Mouse (Mus musculus): ENCODE results near the gene Tmem178.

Tmem178 gene

DNA sequence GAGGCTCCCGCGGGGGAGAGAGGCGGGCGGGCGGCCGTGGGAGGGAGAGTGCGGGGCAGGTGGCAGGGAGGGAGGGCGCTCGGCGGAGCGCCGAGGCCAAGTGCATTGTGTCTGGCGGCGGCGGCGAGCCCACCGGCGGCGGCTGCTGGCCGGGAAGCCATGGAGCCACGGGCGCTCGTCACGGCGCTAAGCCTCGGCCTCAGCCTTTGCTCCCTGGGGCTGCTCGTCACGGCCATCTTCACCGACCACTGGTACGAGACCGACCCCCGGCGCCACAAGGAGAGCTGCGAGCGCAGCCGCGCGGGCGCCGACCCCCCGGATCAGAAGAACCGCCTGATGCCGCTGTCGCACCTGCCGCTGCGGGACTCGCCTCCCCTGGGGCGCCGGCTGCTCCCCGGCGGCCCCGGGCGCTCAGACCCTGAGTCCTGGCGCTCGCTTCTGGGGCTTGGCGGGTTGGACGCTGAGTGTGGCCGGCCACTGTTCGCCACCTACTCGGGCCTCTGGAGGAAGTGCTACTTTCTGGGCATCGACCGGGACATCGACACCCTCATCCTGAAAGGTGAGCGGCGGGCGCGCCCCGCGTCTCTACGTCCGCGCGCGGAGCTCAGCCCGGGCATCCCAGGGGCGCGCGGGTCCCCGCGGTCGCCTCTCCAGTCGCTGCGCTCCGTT is at the start of gene Tmem178:
Gene Tmem178 (plus strand): TSS at position 103 of the 669 bp plus-strand sequence.
- no peak for DNase-seq (ENCODE audit: low spot score in 2 of 2)

GRCm38 (mm10) chr17:80896481-80896880 is 48.0 kb upstream of the Tmem178 start:
- no peak for DNase-seq (ENCODE audit: low spot score in 2 of 2)

DNA sequence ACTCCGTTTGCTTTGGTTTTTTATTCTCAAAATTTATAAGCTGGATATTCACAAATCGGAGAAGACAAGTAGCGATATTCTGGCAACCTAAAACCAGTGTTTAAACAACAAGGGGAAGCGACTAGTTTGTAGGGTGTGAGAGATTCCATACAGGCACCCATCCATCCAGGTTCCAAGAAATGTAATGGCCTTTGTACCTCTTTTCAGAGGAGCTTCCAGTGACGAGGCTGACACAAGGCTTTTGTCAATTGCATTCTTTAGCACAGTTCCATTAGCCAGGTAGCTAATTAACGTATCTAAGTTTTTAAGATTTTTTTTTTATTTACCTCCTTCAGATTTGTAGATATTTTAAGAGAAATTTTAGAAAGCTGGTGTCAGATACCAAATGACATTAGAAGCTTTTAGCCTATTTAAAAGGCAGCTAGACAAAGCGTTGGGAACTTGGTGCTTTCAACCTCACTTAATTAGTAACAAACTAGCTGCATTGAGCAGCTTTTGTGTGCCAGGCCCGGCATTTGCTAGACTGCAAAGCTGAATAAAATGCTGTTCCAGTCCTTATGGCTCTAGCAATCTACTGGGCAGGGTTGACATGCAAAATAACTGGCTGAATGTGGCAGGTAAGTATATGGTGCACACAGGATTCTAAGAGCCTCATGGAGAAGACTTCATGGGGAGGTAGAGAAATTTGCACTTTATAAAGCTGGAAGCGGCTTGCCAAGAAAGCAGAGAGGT is 46.6 kb upstream of the Tmem178 start:
- no peak for DNase-seq (ENCODE audit: low spot score in 2 of 2)

DNA sequence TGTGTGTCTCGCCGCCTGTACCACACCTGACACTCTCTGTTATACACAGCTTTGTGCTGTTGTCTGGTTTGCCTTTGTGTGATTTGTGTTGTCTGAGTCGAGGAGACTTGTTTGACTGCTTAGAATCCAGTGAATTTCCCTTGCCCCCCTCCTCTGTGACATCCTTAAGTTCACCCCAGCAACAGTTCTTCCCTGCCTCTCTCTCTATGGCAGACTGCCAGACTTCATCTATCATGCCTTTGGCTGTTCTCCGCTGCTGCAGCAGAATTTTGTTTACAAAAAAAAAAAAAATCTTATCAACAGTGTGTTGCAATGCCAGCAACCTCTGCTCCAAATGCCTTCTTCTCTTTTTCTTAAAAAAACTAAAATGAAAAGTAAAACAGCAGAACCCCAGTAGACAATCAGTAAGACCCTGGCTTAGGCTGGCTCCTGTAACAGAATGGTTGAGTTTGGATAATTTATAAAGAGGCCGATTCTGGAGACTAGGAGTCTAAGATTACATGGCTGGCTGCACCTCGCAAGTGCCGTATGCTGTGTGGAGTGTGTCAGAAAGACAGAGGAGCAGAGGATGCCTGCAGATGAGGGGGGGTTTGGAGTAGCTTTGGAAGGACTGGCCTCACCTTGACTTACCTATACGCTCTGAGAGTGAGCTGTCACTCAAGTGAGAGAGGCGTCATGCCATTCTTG is 44.8 kb upstream of the Tmem178 start:
- no peak for DNase-seq (ENCODE audit: low spot score in 2 of 2)

DNA sequence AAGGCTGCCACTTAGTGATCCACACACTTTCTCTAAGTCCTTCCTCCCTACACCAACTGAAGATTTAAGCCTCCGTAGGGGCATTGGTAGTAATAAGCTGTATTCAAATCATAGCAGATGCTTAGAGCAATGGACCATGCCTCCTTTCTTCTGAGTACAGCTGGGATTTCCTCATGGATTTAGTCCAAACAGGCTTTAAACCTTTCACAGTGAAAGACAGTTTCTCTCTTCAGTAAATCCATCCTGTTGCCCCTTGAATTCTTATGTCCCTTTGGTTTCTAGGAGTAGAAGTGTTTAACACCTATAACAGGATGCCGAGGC is 44.3 kb upstream of the Tmem178 start:
- DNase-seq (ENCODE audit: low spot score in 2 of 2), result no peak

- DNase-seq (ENCODE audit: low spot score in 2 of 2), result no peak
Measured at GRCm38 (mm10) chr17:80901885-80902284, 42.5 kb upstream of the Tmem178 start.

GRCm38 (mm10) chr17:80903121-80903875 is 41.1 kb upstream of the Tmem178 start:
- no peak for DNase-seq (ENCODE audit: low spot score in 2 of 2)

DNA sequence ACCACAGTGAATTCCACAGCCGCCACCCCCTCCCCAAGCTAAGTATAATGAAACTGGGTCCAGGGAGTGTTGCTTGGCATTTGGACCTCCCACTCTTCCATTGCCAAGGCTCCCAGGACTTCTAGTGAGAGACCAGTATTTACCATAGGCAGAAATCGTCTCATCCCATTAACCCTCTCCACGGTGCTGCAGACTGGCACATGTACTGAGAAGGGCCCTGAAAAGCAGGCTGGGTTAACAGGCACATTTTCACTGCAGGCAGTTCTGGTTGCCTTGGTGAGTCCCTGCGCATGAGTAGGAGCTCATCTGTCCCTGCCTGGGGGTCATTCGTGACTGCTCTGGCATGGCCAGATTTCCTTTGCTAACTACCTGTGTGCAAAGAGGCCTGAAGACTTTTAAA is 40.4 kb upstream of the Tmem178 start:
- no peak for DNase-seq (ENCODE audit: low spot score in 2 of 2)

GRCm38 (mm10) chr17:80915666-80916065 is 28.8 kb upstream of the Tmem178 start:
- DNase-seq (ENCODE audit: low spot score in 2 of 2), result no peak

DNA sequence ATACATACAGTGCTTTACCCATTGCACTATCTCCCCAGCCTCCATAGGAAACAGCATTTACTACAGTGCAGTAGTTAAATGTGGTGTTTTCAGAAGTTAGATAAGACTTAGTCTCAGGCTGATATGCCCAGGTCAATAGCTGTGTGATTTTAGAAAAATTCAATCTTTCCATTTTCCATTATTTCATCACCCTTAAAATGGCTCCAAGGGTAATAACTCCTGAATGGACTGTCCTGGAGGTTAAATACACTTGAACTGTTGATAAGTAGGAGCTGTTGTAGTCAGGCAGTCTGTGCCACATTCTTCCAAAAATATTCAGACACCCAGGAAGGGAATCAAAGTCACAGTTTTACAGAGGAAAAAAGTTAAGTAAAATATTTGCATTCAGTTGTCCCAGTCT is 25.2 kb upstream of the Tmem178 start:
- DNase-seq (ENCODE audit: low spot score in 2 of 2), result no peak

- no peak for DNase-seq (ENCODE audit: low spot score in 2 of 2)
Measured at GRCm38 (mm10) chr17:80921286-80922134, 22.9 kb upstream of the Tmem178 start.

DNA sequence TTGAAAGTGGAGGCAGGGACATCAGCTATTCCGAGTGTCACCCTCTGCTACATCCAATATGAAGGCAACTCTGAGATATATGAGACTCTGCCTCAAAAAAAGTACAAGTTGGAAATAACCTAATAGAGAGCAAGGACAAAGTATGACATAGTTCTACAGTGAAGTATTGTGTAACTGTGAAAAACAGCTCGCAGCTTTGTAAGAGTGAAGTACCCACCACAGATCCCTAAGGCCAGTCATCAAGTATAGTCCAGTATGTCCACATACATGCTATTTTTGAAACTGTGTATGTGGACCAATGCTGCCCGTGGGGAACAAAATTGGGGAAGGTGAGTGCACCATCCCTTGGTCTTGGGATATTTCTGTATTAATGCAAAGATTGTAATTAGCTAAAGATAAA is 18.9 kb upstream of the Tmem178 start:
- DNase-seq (ENCODE audit: low spot score in 2 of 2), result no peak

GRCm38 (mm10) chr17:80927151-80927550 is 17.3 kb upstream of the Tmem178 start:
- no peak for DNase-seq (ENCODE audit: low spot score in 2 of 2)

- DNase-seq (ENCODE audit: low spot score in 2 of 2), result no peak
Measured at GRCm38 (mm10) chr17:80932716-80933115, 11.7 kb upstream of the Tmem178 start.

GRCm38 (mm10) chr17:80933401-80934029 is 10.9 kb upstream of the Tmem178 start:
- DNase-seq (ENCODE audit: low spot score in 2 of 2), result peak; percentile 6 to 24

GRCm38 (mm10) chr17:80935807-80936519 is 8.5 kb upstream of the Tmem178 start:
- no peak for DNase-seq (ENCODE audit: low spot score in 2 of 2)

DNA sequence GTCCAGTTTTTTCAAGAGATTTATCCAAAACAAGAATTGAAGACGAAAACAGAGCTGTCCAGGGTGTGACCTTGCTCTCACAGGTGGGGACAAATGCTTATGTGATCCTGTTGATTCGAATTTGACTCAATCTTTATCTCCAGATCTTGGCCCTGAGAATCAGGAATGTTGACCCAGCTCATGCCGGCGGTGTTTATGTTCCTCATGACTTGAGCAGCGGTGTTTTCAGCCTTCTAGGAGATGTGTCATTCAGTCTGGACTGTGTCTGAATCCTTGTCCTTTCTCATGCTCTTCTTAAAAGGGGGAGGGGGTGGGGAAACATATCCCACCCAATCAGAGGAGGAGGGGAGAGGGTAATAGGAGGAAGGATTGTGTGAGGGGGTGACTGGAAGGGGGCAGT is 7.9 kb upstream of the Tmem178 start:
- DNase-seq (ENCODE audit: low spot score in 2 of 2), result no peak

GRCm38 (mm10) chr17:80939833-80940232 is 4.6 kb upstream of the Tmem178 start:
- DNase-seq (ENCODE audit: low spot score in 2 of 2), result no peak

DNA sequence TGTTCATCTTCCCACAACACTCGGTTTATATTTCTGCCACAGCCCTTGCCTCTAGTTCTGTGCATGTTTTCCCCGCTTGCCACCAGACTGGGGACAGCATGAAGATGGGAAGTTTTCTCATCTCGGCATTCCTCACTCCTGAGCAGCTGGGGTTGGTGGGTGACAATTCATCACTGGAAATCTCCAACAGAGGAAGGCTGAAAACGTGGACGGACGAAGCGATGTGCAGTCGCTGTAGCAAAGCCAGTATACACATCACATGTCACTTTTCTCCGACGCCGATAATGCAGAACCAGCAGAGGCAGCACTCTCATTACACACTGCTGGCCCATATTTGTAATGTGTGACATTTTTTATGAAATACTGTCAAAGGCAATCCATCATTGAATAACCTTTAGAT is 2.6 kb upstream of the Tmem178 start:
- DNase-seq (ENCODE audit: low spot score in 2 of 2), result no peak

DNA sequence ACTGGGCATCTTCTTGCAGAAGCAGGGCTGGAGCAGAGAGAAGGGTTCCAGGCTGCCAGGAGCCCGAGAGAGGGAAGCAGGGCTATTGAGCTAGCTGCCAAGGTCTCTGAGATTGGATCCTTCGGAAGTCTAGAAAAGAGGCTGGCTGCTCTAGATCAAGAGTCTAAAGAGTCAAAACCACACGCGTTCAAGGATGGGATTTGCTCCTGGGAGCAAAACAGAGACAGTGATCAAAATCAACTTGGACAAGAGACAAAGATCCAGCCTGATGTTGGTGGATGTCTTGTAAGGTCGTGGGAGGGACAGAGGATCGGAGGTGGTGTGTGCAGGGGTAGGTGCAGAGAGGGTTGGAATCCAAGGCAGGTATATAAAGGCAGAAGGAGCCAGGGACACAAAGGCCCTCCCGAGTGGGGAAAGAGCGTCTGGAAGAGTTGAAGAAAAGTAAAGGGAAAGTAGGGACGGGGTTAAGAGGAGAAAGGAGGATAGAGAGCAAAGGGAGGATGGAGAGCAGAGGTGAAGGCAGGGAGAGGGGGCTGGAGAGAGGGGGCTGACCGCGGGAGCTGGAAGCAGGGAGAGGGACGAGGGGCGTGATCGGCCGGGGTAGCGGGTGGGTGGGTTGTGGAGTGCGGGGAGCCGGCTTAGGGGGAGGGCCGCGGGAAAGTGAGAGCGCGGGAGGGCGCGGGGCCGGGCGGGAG is 450 bp upstream of the Tmem178 start:
- no peak for DNase-seq (ENCODE audit: low spot score in 2 of 2)
